Mouse (Mus musculus) heart, embryonic 15.5 days (tissue): Measurements from ENCODE around the gene Cdc6. TPM values are rescaled to one million over a fixed set of nuclear protein-coding genes. Genes with fewer than 3 reads are reported as not detected.
"Not testable (repeated sequence)": the region's sequence is repeated elsewhere in the genome, so short reads cannot be mapped to it uniquely, and the experiment has no call there.

Source experiments
- ATAC-seq: fragments of 200-750 bp; cut with Nextera tagmentation; replicated peaks from 2 replicates; pipeline ENCODE4 v1.8.0; 2017; ENCODE audit warnings: low read depth, moderate TSS enrichment; ENCODE audit not compliant: insufficient number of reproducible peaks, insufficient read depth, low FRiP score
- H3K27ac ChIP-seq: fragments of 300-500 bp; sonication (generic); 2 replicates; pipeline ENCODE4 v1.5.1; 2015; ENCODE audit warnings: mild to moderate bottlenecking, inconsistent platforms
- H3K27me3 ChIP-seq: fragments of 300-500 bp; sonication (generic); 2 replicates; pipeline ENCODE4 v1.6.1; 2015; ENCODE audit warnings: inconsistent platforms
- H3K36me3 ChIP-seq: fragments of 300-500 bp; sonication (generic); 2 replicates; pipeline ENCODE4 v1.6.1; 2015; ENCODE audit warnings: mild to moderate bottlenecking, inconsistent platforms
- H3K4me1 ChIP-seq: fragments of 300-500 bp; sonication (generic); replicated peaks from 2 replicates; pipeline ENCODE4 v1.6.1; 2015; ENCODE audit warnings: inconsistent platforms
- H3K4me2 ChIP-seq: fragments of 300-500 bp; sonication (generic); 2 replicates; pipeline ENCODE4 v1.6.1; 2015; ENCODE audit warnings: inconsistent platforms, mild to moderate bottlenecking, moderate library complexity
- H3K4me3 ChIP-seq: fragments of 300-500 bp; sonication (generic); 2 replicates; pipeline ENCODE4 v1.5.1; 2015; ENCODE audit warnings: mild to moderate bottlenecking, inconsistent platforms
- H3K9ac ChIP-seq: fragments of 300-500 bp; sonication (generic); 2 replicates; pipeline ENCODE4 v1.6.1; 2015; ENCODE audit warnings: mild to moderate bottlenecking, inconsistent platforms
- H3K9me3 ChIP-seq: fragments of 300-500 bp; sonication (generic); replicated peaks from 2 replicates; pipeline ENCODE4 v1.6.1; 2016; ENCODE audit warnings: inconsistent platforms
- whole genome bisulfite sequencing: fragments of 180-500 bp; shearing (Covaris S2); methylation state at CpG from one replicate; pipeline ENCODE4 v1.1.7; 2015; ENCODE audit warnings: mixed read lengths; 5-methylcytosine and 5-hydroxymethylcytosine counted together
- polyA plus RNA-seq: library from polyadenylated mRNA; unstranded; fragments of >200 nt; fragmentation: Nextera tagmentation; extraction: Ambion mirVana; gene quantifications from 2 replicates; pipeline ENCODE4 v1.2.1, GENCODE M21; 2015

Cdc6 gene
- polyA plus RNA-seq, 1 experiment from 2014 or later = 14.2 TPM

GRCm38 (mm10) chr11:98932293-98933091 is 24.9 kb downstream of the Cdc6 start:
- Histone ChIP-seq H3K4me3 (no peak overlapping the region), H3K27ac (peak overlapping the region; percentile 99), H3K27me3 (no peaks in the 10 kb centered on the region), H3K4me1 (peaks cover 83% of the 10 kb centered on the region), H3K36me3 (no peaks in the 10 kb centered on the region), H3K9ac (0 out of 2 replicates have a peak overlapping the region, but pooled peaks have one; percentile 47), H3K4me2 (peak overlapping the region; percentile 76), H3K9me3 (no peaks in the 10 kb centered on the region)
- ATAC-seq = no peak
- 27% methylated on average over 19 of the region's 19 CpGs for WGBS

GRCm38 (mm10) chr11:98933151-98933550 is 25.6 kb downstream of the Cdc6 start:
- peak overlapping the region; percentile 99 for H3K27ac ChIP-seq
- H3K4me2 ChIP-seq = peak overlapping the region; percentile 76
- H3K9me3 ChIP-seq = no peaks in the 10 kb centered on the region
- H3K4me1 ChIP-seq = peaks cover 78% of the 10 kb centered on the region
- no peak for ATAC-seq
- 27% methylated on average over 9 of the region's 9 CpGs for WGBS
- H3K4me3 ChIP-seq = no peak overlapping the region
- no peaks in the 10 kb centered on the region for H3K36me3 ChIP-seq
- H3K27me3 ChIP-seq = no peaks in the 10 kb centered on the region
- peak overlapping the region; percentile 25; the same call in 1 of the 2 replicates for H3K9ac ChIP-seq

DNA sequence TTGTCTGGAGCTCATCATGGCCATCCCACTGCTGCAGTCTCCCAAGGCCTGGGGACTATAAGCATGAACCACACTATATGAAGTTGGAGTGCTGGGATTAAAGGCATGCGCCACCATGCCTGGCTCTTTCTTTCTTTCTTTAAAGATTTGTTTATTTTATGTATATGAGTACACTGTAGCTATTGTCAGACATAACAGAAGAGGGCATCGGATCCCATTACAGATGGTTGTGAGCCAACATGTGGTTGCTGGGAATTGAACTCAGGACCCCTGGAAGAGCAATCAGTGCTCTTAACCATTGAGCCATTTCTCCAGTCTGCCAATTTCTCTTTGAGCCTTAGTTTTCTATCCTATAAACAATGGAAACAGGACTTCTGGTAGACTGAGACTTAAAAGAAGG is 26.2 kb downstream of the Cdc6 start:
- H3K4me2 ChIP-seq, H3K4me3 ChIP-seq, H3K9ac ChIP-seq, H3K36me3 ChIP-seq, H3K27me3 ChIP-seq, H3K9me3 ChIP-seq, ATAC-seq: not testable (repeated sequence)
- 96% methylated on average over 2 of the region's 2 CpGs for WGBS
- Histone ChIP-seq H3K4me1 (peaks cover 78% of the 10 kb centered on the region), H3K27ac (peak overlapping the region; percentile 99)

GRCm38 (mm10) chr11:98934367-98934766 is 26.8 kb downstream of the Cdc6 start:
- Histone ChIP-seq H3K4me3 (no peak overlapping the region), H3K4me2 (no peak overlapping the region), H3K27ac (no peak overlapping the region), H3K9me3 (no peaks in the 10 kb centered on the region), H3K27me3 (no peaks in the 10 kb centered on the region), H3K36me3 (no peaks in the 10 kb centered on the region), H3K9ac (no peak overlapping the region), H3K4me1 (peaks cover 78% of the 10 kb centered on the region)
- WGBS = 86% methylated on average over 3 of the region's 3 CpGs
- ATAC-seq = no peak

- 90% methylated on average over 3 of the region's 3 CpGs for WGBS
- Histone ChIP-seq H3K4me1 (peaks cover 78% of the 10 kb centered on the region), H3K27me3 (no peaks in the 10 kb centered on the region), H3K4me2 (no peak overlapping the region), H3K4me3 (no peak overlapping the region), H3K27ac (no peak overlapping the region; the same call in 1 of the 2 replicates), H3K9me3 (no peaks in the 10 kb centered on the region), H3K9ac (no peak overlapping the region), H3K36me3 (no peaks in the 10 kb centered on the region)
- no peak for ATAC-seq
These were observed 27.5 kb downstream of the Cdc6 start for GRCm38 (mm10) chr11:98935123-98935522.

DNA sequence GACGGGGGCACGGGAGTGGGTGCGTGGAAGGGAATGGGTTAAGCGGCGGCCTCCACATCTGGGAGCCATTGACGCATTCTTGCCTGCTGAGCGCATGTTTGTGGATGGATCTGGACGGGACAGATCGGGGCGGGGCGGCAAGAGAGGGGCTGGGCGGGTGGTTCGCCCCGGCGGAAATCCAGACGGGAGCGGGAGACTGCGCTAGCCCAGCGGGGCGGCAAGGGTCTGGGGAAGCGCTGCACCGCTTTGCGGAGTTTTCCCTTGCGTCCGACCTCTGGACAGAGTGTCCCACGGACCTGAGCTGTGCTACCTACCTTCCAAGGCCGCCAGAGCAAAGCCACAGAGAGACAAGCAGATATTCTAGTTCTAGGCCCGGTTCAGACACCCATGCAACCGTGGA is 28.6 kb downstream of the Cdc6 start:
- WGBS = 3% methylated on average over 29 of the region's 29 CpGs
- H3K27me3 ChIP-seq = no peaks in the 10 kb centered on the region
- H3K4me2 ChIP-seq = peak overlapping the region; percentile 83
- peak; percentile 36 for ATAC-seq
- peaks cover 78% of the 10 kb centered on the region for H3K4me1 ChIP-seq
- no peaks in the 10 kb centered on the region for H3K36me3 ChIP-seq
- H3K9ac ChIP-seq = peak overlapping the region; percentile 63
- peak overlapping the region; percentile 99 for H3K27ac ChIP-seq
- H3K4me3 ChIP-seq = peak overlapping the region; percentile 80
- no peaks in the 10 kb centered on the region for H3K9me3 ChIP-seq

DNA sequence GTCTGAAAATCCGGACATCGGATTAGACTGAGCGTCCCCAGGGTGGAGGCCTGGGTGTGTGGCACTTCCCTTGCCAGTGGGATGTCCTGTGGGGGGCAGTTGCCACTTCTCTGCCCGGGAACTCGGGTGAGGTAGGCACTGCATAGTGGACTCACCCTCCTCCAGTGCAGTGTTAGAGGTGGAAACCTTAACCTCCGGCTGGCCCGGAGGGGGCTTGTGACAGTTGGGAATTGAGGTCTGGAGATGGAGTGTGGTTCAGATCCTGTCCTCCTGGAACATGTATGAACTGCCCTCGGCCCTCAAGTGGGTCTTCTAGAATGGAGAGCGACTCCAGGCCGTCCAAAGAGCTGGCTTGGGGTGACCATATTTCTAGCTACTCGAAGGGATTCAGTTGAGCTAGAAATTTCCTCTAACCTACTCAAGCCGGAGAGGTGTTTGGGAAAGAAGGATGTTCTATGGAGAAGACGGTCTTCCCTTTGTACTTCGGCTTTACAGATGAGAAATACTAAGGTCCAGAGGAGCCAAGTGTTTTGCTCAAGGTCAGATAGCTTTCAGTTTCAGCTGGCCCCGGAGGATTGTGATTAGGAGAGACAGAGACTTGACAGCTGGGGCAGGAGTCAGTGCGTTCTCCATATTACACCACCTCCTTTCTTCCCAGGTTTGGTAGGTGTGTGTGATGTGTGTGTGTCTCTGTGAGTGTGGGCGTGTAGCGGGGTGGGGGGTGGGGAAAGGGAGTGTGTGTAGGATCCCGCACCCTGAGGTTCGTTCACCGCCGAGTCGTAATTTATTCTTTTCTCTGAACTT is 29.2 kb downstream of the Cdc6 start:
- Histone ChIP-seq H3K4me3 (peak overlapping the region; percentile 80), H3K4me1 (peaks cover 78% of the 10 kb centered on the region), H3K4me2 (peak overlapping the region; percentile 83), H3K9ac (peak overlapping the region; percentile 63), H3K27ac (peak overlapping the region; percentile 99), H3K9me3 (no peaks in the 10 kb centered on the region), H3K27me3 (no peaks in the 10 kb centered on the region), H3K36me3 (no peaks in the 10 kb centered on the region)
- 2% methylated on average over 23 of the region's 23 CpGs for WGBS
- ATAC-seq = peak; percentile 8

DNA sequence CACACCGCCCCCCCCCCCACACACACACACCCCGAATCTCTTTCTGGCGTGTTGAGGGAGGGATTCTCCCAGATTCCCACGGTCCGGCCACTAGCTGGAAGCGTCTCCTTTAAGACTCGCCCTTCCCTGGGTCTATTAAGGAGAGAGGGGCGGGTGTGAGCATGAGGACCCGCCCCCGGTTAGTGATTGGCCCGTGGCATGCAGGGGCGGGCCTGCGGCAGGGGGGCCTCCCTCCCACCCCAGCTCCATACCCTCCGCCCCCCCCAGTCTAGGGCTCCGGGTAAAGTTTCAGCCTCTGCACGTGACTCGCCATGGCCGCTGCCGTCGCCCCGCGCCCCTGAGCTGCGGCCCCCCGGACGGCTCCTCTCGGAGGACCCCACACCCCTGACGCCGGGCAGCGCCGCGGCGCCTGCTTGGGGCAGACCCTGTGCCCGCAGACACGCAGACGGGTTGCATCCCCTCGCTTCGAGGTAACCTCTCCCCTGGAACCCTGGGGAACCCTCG is 29.9 kb downstream of the Cdc6 start:
- WGBS = under 1% methylated on average over 37 of the region's 38 CpGs
- Histone ChIP-seq H3K4me3 (peak overlapping the region; percentile 80), H3K9me3 (no peaks in the 10 kb centered on the region), H3K27me3 (no peaks in the 10 kb centered on the region), H3K4me2 (peak overlapping the region; percentile 83), H3K9ac (peak overlapping the region; percentile 85), H3K36me3 (no peaks in the 10 kb centered on the region), H3K27ac (peak overlapping the region; percentile 99), H3K4me1 (peaks cover 78% of the 10 kb centered on the region)
- peak; percentile 89 for ATAC-seq

DNA sequence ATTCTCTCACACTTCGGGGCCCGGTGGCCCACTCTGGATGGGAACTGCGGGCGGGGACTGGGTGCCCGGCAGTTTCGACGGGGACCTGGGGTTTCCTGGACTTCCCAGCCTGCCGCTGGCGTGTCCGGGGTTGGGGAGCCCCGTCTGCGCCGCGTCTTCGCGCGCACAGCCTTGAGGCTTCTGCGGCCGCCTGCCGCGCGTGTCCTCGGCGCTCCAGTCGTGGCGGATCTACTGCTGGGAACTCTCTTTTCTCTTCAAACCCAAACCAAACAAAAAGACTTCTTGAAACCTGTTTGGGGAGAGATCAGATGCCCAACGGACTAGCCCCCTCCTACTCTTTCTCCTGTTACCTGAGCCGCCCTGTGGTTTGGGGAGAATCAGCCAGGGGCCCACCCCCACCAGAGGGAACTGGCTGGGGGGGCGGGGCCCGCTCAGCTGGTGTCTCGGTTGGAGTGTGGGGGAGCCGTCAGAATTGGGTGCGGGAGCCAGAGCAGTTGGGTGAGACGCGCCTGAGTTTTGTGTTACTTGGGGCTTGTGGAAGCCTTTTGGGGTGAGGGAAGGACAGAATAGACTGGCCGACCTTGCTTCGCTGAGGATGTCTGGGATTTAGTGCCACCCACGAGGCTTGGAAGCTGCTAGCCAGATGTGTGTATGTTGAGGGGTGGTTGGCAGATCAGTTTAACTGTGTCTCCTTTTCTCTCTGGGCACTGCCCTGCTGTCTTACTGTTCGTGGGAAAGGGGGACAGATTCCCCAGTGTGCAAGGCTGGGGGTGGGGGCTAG is 30.5 kb downstream of the Cdc6 start:
- Histone ChIP-seq H3K27me3 (no peaks in the 10 kb centered on the region), H3K27ac (peak overlapping the region; percentile 99), H3K9me3 (no peaks in the 10 kb centered on the region), H3K4me2 (peak overlapping the region; percentile 83), H3K36me3 (no peaks in the 10 kb centered on the region), H3K9ac (peak overlapping the region; percentile 85), H3K4me1 (peaks cover 78% of the 10 kb centered on the region), H3K4me3 (peak overlapping the region; percentile 80)
- WGBS = under 1% methylated on average over 39 of the region's 39 CpGs
- no peak for ATAC-seq

- Histone ChIP-seq H3K36me3 (no peaks in the 10 kb centered on the region), H3K9me3 (no peaks in the 10 kb centered on the region), H3K4me3 (peak overlapping the region; percentile 80), H3K9ac (peak overlapping the region; percentile 85), H3K27ac (peak overlapping the region; percentile 99), H3K4me1 (peaks cover 78% of the 10 kb centered on the region), H3K4me2 (peak overlapping the region; percentile 83), H3K27me3 (no peaks in the 10 kb centered on the region)
- no peak for ATAC-seq
- 34% methylated on average over 7 of the region's 7 CpGs for WGBS
These were observed 31.1 kb downstream of the Cdc6 start for GRCm38 (mm10) chr11:98938701-98939083.
